Mouse (Mus musculus): ENCODE results near the gene Gm14569.

The Gm14569 gene

GRCm38 (mm10) chrX:36491730-36492129 lies at the start of gene Gm14569:
Gene Gm14569, minus strand, starts transcription at chrX:36491830.
- DNase-seq = no peak

GRCm38 (mm10) chrX:36534514-36534913 lies 42.9 kb upstream of the Gm14569 start:
- DNase-seq = peak; percentile 59 to 79

GRCm38 (mm10) chrX:36533744-36534143 lies 42.1 kb upstream of the Gm14569 start:
- peak in 1 of 2 experiments; percentile 39 for DNase-seq

- DNase-seq = no peak
These were observed 38.6 kb upstream of the Gm14569 start for GRCm38 (mm10) chrX:36530251-36530650.

- DNase-seq = no peak
These were observed 32.1 kb upstream of the Gm14569 start for GRCm38 (mm10) chrX:36523729-36524128.

GRCm38 (mm10) chrX:36513726-36514125 lies 22.1 kb upstream of the Gm14569 start:
- DNase-seq = peak; percentile 2 to 27

GRCm38 (mm10) chrX:36513231-36513630 lies 21.6 kb upstream of the Gm14569 start:
- DNase-seq = no peak

GRCm38 (mm10) chrX:36506863-36507262 lies 15.2 kb upstream of the Gm14569 start:
- no peak for DNase-seq

GRCm38 (mm10) chrX:36489506-36489905 lies 2.1 kb downstream of the Gm14569 start:
- DNase-seq = no peak

GRCm38 (mm10) chrX:36487996-36488395 lies 3.6 kb downstream of the Gm14569 start:
- no peak for DNase-seq

GRCm38 (mm10) chrX:36474873-36475272 lies 16.8 kb downstream of the Gm14569 start:
- no peak for DNase-seq

- no peak for DNase-seq
These were observed 17.4 kb downstream of the Gm14569 start for GRCm38 (mm10) chrX:36474103-36474751.

- DNase-seq = peak in 1 of 2 experiments; percentile 57
These were observed 35.6 kb downstream of the Gm14569 start for GRCm38 (mm10) chrX:36456031-36456430.

- DNase-seq = no peak
These were observed 53.7 kb downstream of the Gm14569 start for GRCm38 (mm10) chrX:36437932-36438331.

- no peak for DNase-seq
These were observed 56.6 kb downstream of the Gm14569 start for GRCm38 (mm10) chrX:36434993-36435392.

GRCm38 (mm10) chrX:36419153-36419552 lies 72.5 kb downstream of the Gm14569 start:
- DNase-seq = no peak

GRCm38 (mm10) chrX:36402316-36402715 lies 89.3 kb downstream of the Gm14569 start:
- DNase-seq = peak in 1 of 2 experiments; percentile 2

GRCm38 (mm10) chrX:36400980-36401379 lies 90.7 kb downstream of the Gm14569 start, which contains the start of gene Gm6268:
Gene Gm6268, plus strand, starts transcription at chrX:36401280.
- no peak for DNase-seq

GRCm38 (mm10) chrX:36393279-36393678 lies 98.4 kb downstream of the Gm14569 start:
- DNase-seq = no peak

GRCm38 (mm10) chrX:36392672-36393071 lies 99.0 kb downstream of the Gm14569 start:
- no peak for DNase-seq

GRCm38 (mm10) chrX:36390503-36390902 lies 101.1 kb downstream of the Gm14569 start:
- no peak for DNase-seq

- no peak for DNase-seq
These were observed 101.7 kb downstream of the Gm14569 start for GRCm38 (mm10) chrX:36389971-36390370.

GRCm38 (mm10) chrX:36385340-36385739 lies 106.3 kb downstream of the Gm14569 start:
- DNase-seq = no peak

All from kidney, postnatal 25 days (tissue).